Mouse (Mus musculus) kidney, embryonic 15.5 days (tissue): Measurements from ENCODE around the gene Ttyh2. TPM values are rescaled to one million over a fixed set of nuclear protein-coding genes. Genes with fewer than 3 reads are reported as not detected.
"Not testable (repeated sequence)": the region's sequence is repeated elsewhere in the genome, so short reads cannot be mapped to it uniquely, and the experiment has no call there.

Source experiments
- ATAC-seq: fragments of 200-750 bp; cut with Nextera tagmentation; replicated peaks from 2 replicates; pipeline ENCODE4 v1.8.0; 2017; ENCODE audit warnings: moderate TSS enrichment; ENCODE audit not compliant: low FRiP score
- H3K27ac ChIP-seq: fragments of 300-500 bp; sonication (generic); 2 replicates; pipeline ENCODE4 v1.5.1; 2015; ENCODE audit warnings: mild to moderate bottlenecking, inconsistent platforms
- H3K27me3 ChIP-seq: fragments of 300-500 bp; sonication (generic); 2 replicates; pipeline ENCODE4 v1.6.1; 2015; ENCODE audit warnings: inconsistent platforms
- H3K36me3 ChIP-seq: fragments of 300-500 bp; sonication (generic); 2 replicates; pipeline ENCODE4 v1.6.1; 2015; ENCODE audit warnings: inconsistent platforms
- H3K4me1 ChIP-seq: fragments of 300-500 bp; sonication (generic); 2 replicates; pipeline ENCODE4 v1.6.1; 2015; ENCODE audit warnings: inconsistent platforms
- H3K4me2 ChIP-seq: fragments of 300-500 bp; sonication (generic); 2 replicates; pipeline ENCODE4 v1.6.1; 2015; ENCODE audit warnings: moderate library complexity, mild to moderate bottlenecking, inconsistent platforms
- H3K4me3 ChIP-seq: fragments of 300-500 bp; sonication (generic); replicated peaks from 2 replicates; pipeline ENCODE4 v1.5.1; 2015; ENCODE audit warnings: mild to moderate bottlenecking, inconsistent platforms
- H3K9ac ChIP-seq: fragments of 300-500 bp; sonication (generic); 2 replicates; pipeline ENCODE4 v1.6.1; 2015; ENCODE audit warnings: mild to moderate bottlenecking, inconsistent platforms
- H3K9me3 ChIP-seq: fragments of 300-500 bp; sonication (generic); replicated peaks from 2 replicates; pipeline ENCODE4 v1.6.1; 2016; ENCODE audit warnings: inconsistent platforms
- WGBS: fragments of 180-500 bp; shearing (Covaris S2); methylation state at CpG from one replicate; pipeline ENCODE4 v1.1.7; 2015; ENCODE audit warnings: mixed read lengths; 5-methylcytosine and 5-hydroxymethylcytosine counted together
- polyA plus RNA-seq: library from polyadenylated mRNA; unstranded; fragments of >200 nt; fragmentation: Nextera tagmentation; extraction: Ambion mirVana; gene quantifications from 2 replicates; pipeline ENCODE4 v1.2.1, GENCODE M21; 2015

Ttyh2 gene
- polyA plus RNA-seq, 1 experiment from 2014 or later = 15.8 TPM

GRCm38 (mm10) chr11:114673719-114674050 lies 1.5 kb upstream of the Ttyh2 start:
- Histone ChIP-seq H3K27ac (peak overlapping the region; percentile 18; the same call in 1 of the 2 replicates), H3K4me1 (peaks cover 64% of the 10 kb centered on the region)

DNA sequence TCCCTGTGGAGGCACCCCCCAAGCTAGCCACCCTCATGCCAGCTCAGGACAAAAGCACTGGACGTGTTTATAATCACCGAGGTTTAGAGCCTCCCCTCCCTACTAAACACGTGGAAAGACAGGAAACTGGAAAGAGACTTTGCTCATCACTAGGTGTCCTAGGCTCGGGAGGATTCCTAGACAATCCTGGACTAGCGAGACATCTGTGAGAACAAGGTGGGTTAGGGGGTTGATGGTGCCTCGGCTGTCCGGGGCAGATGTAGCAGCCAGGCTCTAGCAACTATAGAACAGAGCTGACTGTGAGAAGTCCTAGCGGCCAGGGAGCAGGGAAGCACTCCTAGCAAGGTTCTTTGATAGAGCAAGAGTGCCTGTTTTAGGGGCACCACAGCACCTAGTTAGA lies 1.1 kb upstream of the Ttyh2 start:
- Histone ChIP-seq H3K9ac (no peak overlapping the region), H3K9me3 (no peaks in the 10 kb centered on the region), H3K4me1 (peaks cover 67% of the 10 kb centered on the region), H3K4me3 (no peak overlapping the region), H3K36me3 (peaks cover 42% of the 10 kb centered on the region), H3K4me2 (no peak overlapping the region), H3K27ac (peak overlapping the region; percentile 18; the same call in 1 of the 2 replicates), H3K27me3 (peaks cover 7% of the 10 kb centered on the region; the same call in 1 of the 2 replicates)
- 54% methylated on average over 8 of the region's 8 CpGs for WGBS
- ATAC-seq = no peak

More at GRCm38 (mm10) chr11:114673719-114674050, 1.5 kb upstream of the Ttyh2 start:
- 70% methylated on average over 2 of the region's 2 CpGs for WGBS
- Histone ChIP-seq H3K27me3 (peaks cover 7% of the 10 kb centered on the region; the same call in 1 of the 2 replicates), H3K9ac (no peak overlapping the region), H3K4me2 (no peak overlapping the region), H3K36me3 (peaks cover 42% of the 10 kb centered on the region), H3K4me3 (no peak overlapping the region), H3K9me3 (no peaks in the 10 kb centered on the region)
- no peak for ATAC-seq

GRCm38 (mm10) chr11:114674796-114675195 lies 435 bp upstream of the Ttyh2 start:
- Histone ChIP-seq H3K4me3 (peak overlapping the region; percentile 66), H3K27ac (peak overlapping the region; percentile 58; the same call in 1 of the 2 replicates), H3K36me3 (peaks cover 42% of the 10 kb centered on the region), H3K4me1 (peaks cover 67% of the 10 kb centered on the region), H3K4me2 (peak overlapping the region; percentile 92)
- H3K27me3 ChIP-seq, ATAC-seq, H3K9me3 ChIP-seq, H3K9ac ChIP-seq: not testable (repeated sequence)
- 90% methylated on average over 2 of the region's 3 CpGs for WGBS

GRCm38 (mm10) chr11:114675826-114676401 lies 683 bp downstream of the Ttyh2 start:
- peak overlapping the region; percentile 58 for H3K27ac ChIP-seq
- 3% methylated on average over 27 of the region's 27 CpGs for WGBS
- H3K9ac ChIP-seq = peak overlapping the region; percentile 62
- peaks cover 7% of the 10 kb centered on the region; the same call in 1 of the 2 replicates for H3K27me3 ChIP-seq
- peaks cover 67% of the 10 kb centered on the region for H3K4me1 ChIP-seq
- peak overlapping the region; percentile 92 for H3K4me2 ChIP-seq
- H3K9me3 ChIP-seq = no peaks in the 10 kb centered on the region
- H3K36me3 ChIP-seq = peaks cover 32% of the 10 kb centered on the region
- peak; percentile 6; the same call in 1 of the 2 replicates for ATAC-seq
- H3K4me3 ChIP-seq = peak overlapping the region; percentile 66

GRCm38 (mm10) chr11:114676431-114676830 lies 1.2 kb downstream of the Ttyh2 start:
- peaks cover 66% of the 10 kb centered on the region for H3K4me1 ChIP-seq
- 13% methylated on average over 14 of the region's 14 CpGs for WGBS
- H3K4me3 ChIP-seq = peak overlapping the region; percentile 66
- peak overlapping the region; percentile 92 for H3K4me2 ChIP-seq
- H3K36me3 ChIP-seq = peaks cover 27% of the 10 kb centered on the region
- H3K9ac ChIP-seq = peak overlapping the region; percentile 62
- H3K9me3 ChIP-seq = no peaks in the 10 kb centered on the region
- H3K27ac ChIP-seq = peak overlapping the region; percentile 58
- peaks cover 7% of the 10 kb centered on the region; the same call in 1 of the 2 replicates for H3K27me3 ChIP-seq
- no peak; the same call in 1 of the 2 replicates for ATAC-seq

DNA sequence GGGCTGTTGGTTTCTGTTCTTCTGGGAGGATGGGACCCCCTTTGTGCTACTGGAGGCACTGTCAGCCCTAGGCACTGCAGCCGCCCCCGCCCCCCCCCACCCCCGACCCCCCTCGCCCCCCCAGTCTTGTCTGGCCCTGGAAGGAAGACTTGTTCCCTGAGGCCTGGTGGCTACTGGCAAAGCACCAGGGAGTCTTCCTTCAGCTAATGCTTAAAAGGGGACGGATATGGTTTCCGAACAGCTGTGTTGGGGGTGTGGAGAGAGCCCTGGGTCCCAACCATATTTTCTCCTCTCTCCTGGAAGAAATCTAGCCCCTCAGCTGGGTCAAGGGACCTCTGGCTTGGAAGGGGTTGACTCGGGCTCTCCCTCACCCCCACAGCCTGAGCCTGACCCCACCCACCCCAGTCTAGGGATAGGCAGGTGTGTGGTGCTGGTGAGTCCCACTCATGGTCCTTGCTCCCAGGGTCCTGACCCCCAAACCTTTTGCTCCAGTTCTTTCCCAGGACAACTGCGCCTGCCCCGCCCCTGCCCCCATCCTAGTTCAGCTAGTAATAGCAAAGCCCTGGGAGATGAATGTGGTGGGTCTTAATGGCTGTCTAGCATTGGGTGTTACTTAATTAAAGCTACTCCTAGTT lies 1.8 kb downstream of the Ttyh2 start:
- Histone ChIP-seq H3K27me3 (peaks cover 7% of the 10 kb centered on the region; the same call in 1 of the 2 replicates), H3K4me1 (peaks cover 61% of the 10 kb centered on the region), H3K4me2 (peak overlapping the region; percentile 92), H3K4me3 (peak overlapping the region; percentile 66), H3K36me3 (peaks cover 21% of the 10 kb centered on the region), H3K27ac (peak overlapping the region; percentile 58; the same call in 1 of the 2 replicates), H3K9ac (no peak overlapping the region), H3K9me3 (no peaks in the 10 kb centered on the region)
- 42% methylated on average over 9 of the region's 9 CpGs for WGBS
- ATAC-seq = no peak

GRCm38 (mm10) chr11:114679582-114679981 lies 4.4 kb downstream of the Ttyh2 start:
- peak overlapping the region; percentile 56 for H3K27ac ChIP-seq
- no peaks in the 10 kb centered on the region for H3K9me3 ChIP-seq
- no peak for ATAC-seq
- 63% methylated on average over 8 of the region's 8 CpGs for WGBS
- H3K36me3 ChIP-seq = no peaks in the 10 kb centered on the region
- H3K4me3 ChIP-seq = no peak overlapping the region
- peaks cover 61% of the 10 kb centered on the region for H3K4me1 ChIP-seq
- H3K4me2 ChIP-seq = no peak overlapping the region
- H3K9ac ChIP-seq = no peak overlapping the region
- H3K27me3 ChIP-seq = peaks cover 7% of the 10 kb centered on the region; the same call in 1 of the 2 replicates

DNA sequence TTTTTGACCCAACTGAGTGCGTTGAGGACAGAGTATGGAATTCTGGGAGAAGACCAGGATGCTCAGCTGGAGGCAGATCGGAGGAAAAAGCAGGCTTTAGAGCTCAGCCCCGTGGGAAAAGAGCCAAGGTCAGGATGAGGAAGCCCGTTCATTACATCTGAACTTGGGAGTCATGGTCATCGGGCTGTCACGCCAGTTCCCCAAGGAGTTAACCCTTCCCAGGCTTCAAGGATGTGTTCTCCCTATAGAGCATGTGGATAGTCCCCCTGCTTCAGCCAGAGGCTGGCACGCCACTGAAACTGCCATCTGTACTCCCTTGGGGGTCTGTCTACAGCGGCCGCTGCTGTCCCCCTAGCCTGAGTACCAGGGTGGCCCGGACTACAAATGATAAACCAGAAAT lies 5.1 kb downstream of the Ttyh2 start:
- peaks cover 7% of the 10 kb centered on the region; the same call in 1 of the 2 replicates for H3K27me3 ChIP-seq
- H3K4me1 ChIP-seq = peaks cover 64% of the 10 kb centered on the region
- 0 out of 2 replicates have a peak, but pooled peaks have one; percentile 4 for ATAC-seq
- H3K4me2 ChIP-seq = no peak overlapping the region
- no peaks in the 10 kb centered on the region for H3K36me3 ChIP-seq
- no peak overlapping the region for H3K9ac ChIP-seq
- no peaks in the 10 kb centered on the region for H3K9me3 ChIP-seq
- WGBS = 39% methylated on average over 10 of the region's 10 CpGs
- no peak overlapping the region for H3K4me3 ChIP-seq
- peak overlapping the region; percentile 56; the same call in 1 of the 2 replicates for H3K27ac ChIP-seq

DNA sequence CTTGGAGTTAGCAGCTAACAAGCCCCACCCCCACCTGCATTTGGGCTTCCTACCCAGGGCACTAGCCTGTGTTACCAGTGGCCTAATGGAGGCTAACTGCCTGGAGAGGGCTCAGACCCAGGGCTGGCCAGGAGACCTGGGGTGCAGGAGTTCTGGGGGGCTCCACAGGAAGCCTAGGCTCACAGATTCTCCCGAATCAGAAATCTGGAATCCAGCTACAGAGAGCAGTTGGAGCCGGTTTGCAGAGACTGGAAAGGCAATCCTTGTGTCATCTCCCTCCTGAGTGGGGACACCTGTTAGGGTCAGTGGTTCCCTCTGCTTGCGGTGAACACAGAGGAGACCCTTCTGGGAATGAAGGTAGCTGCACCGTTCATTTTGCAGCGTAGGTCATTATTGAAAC lies 5.8 kb downstream of the Ttyh2 start:
- 0 out of 2 replicates have a peak overlapping the region, but pooled peaks have one; percentile 22 for H3K27ac ChIP-seq
- H3K9ac ChIP-seq = no peak overlapping the region; the same call in 1 of the 2 replicates
- H3K27me3 ChIP-seq = peaks cover 7% of the 10 kb centered on the region; the same call in 1 of the 2 replicates
- WGBS = 43% methylated on average over 5 of the region's 5 CpGs
- no peaks in the 10 kb centered on the region for H3K9me3 ChIP-seq
- no peak overlapping the region for H3K4me2 ChIP-seq
- peaks cover 59% of the 10 kb centered on the region for H3K4me1 ChIP-seq
- no peak for ATAC-seq
- no peak overlapping the region for H3K4me3 ChIP-seq
- no peaks in the 10 kb centered on the region for H3K36me3 ChIP-seq

DNA sequence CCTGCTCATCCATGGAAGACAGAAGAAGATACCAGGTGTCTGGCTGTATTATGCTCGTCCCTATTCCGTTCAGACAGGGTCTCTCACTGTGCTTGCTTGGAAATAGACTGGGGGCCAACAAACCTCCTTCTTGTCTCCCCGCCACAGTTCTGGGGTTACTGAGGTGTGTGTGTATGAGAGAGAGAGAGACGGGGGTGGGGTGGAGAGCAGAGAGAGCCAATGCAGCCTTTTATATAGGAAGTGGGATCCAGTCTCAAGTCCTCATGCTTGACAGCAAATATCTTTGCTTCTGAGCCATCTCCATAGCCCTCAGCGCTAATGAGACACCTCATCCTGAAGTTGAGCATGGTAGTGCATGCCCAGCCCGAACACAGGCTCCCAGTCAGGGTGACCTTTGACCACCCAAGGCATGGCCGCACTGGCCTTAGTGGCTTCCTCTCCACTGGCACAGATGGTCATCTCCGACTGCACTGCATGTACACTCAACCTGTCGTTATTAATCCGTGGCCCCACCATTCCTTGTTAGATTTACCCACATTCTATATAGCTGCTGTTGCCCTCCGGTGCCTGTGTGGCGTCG lies 7.2 kb downstream of the Ttyh2 start:
- H3K9me3 ChIP-seq = no peaks in the 10 kb centered on the region
- no peaks in the 10 kb centered on the region for H3K27me3 ChIP-seq
- no peak overlapping the region for H3K9ac ChIP-seq
- H3K4me2 ChIP-seq = no peak overlapping the region
- ATAC-seq = no peak
- H3K4me3 ChIP-seq = no peak overlapping the region
- H3K27ac ChIP-seq = no peak overlapping the region
- 90% methylated on average over 13 of the region's 13 CpGs for WGBS
- H3K4me1 ChIP-seq = peaks cover 51% of the 10 kb centered on the region
- no peaks in the 10 kb centered on the region for H3K36me3 ChIP-seq

GRCm38 (mm10) chr11:114683029-114683721 lies 7.9 kb downstream of the Ttyh2 start:
- H3K27ac ChIP-seq = no peak overlapping the region
- no peak overlapping the region for H3K4me3 ChIP-seq
- H3K4me2 ChIP-seq = no peak overlapping the region
- H3K9me3 ChIP-seq = no peaks in the 10 kb centered on the region
- H3K36me3 ChIP-seq = no peaks in the 10 kb centered on the region
- WGBS = 90% methylated on average over 10 of the region's 10 CpGs
- no peak for ATAC-seq
- no peaks in the 10 kb centered on the region for H3K27me3 ChIP-seq
- H3K4me1 ChIP-seq = peaks cover 54% of the 10 kb centered on the region
- no peak overlapping the region for H3K9ac ChIP-seq
